Mouse (Mus musculus) 3134 (cell line): ENCODE results near the gene Hspb7.

Experiments used
- DNase-seq: peaks from one replicate; pipeline ENCODE4 v3.0.0-alpha.2; 2011; ENCODE audit warnings: low spot score; ENCODE audit not compliant: insufficient read length; ENCODE audit errors: extremely low read depth

The Hspb7 gene

DNA sequence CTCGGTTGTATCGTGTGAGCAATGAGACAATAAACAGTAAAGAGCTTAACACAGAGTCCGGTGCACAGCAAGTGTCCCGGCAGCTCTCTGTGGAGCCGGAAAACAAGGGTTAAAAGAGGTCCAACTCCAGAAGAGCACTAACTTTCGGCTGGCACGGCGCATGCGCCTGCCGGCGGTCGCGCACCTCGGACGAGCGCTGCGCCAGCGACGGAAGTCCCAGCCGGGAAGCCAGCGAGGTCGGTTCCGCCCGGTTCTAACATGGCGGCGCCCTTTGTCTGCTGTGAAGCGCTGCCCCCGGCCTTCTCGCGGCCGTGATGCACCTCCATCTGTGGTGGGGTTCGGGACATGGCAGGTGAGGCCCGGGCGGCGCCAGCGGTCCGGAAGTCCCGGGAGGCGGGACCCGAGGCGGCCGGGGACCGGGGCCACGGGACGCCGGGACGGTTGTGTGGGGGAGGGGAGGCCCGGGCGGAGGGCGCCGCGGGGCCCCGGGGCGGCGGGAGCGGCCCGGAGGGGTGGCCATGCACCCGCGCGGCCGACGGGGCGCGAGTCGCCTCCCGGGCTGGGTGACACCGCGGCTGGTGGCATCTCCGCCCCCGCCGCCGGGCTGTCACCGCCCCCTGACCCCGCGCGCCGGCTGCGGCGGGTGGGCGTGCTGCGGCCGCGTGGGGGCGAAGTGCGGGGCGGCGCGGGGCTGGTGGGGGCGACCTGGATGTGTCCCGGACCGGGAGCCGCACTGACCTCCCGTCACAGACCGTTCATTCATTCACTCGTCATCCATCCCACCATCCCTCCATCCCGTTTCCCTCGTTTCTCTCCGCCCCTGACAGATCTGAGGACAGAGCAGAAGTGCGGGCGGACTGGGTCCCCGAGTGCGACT lies 24.1 kb downstream of the Hspb7 start, which contains the start of gene Zbtb17:
Gene Zbtb17, plus strand, starts transcription at position 204 of the 877 bp plus-strand sequence.
- DNase-seq = peak; percentile 87

DNA sequence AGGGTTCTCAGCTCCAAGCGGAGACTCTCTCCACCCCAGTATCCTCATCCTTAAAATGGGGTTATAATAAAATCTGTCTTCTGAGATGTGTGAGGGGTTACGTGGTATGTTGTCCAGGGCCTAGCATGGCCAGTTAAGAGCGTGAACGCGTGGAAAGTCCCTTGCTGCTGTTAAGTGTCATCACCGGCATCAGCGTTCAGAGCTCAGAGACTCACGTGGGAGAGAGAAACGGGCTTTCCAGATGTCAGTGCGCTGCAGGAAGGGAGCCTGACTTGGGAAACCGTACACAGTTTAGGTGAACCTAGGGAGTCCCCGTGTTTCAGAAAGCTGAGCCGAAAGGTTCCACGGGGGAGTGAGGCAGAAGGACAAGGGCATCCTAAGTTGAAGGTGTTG lies 24.7 kb downstream of the Hspb7 start:
- DNase-seq = no peak

DNA sequence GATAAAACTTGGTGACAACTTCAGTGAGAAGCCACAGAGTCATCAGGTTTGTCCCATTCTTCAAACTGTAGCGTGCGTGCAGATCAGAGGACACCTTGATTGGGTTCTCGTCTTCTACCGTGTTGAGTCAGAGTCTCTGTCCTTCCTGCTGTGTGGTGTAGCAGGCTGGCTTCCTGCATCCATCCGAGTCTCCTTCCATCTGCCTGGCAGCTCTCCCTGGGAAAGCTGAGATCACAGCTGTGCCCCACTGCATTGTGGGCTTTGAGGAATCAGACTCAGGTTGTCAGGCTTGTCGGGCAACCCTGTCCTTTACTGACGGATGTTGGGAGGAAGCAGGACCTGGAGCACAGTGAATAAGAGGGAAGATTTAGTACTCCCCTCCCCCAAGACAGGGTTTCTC lies 25.6 kb downstream of the Hspb7 start:
- DNase-seq = no peak

DNA sequence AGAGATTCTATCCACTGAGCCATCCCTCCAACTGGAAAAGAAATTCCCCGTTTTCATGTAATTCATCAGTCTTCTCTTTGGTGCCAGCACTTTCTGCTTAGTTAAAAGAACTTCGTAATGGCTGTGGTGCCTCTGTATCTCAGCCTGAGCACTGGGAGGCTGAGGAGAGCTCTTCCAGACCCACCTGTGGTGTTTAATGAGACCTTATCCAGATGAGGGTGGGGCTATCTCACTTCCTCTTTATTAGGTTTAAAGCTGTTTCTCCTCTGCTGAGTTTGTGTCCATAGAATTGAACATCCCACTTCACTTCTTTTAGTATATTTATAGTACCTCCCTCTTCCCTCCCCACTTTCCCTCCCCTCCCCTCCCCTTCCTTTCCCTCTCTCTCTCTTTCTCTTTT lies 30.7 kb downstream of the Hspb7 start:
- no peak for DNase-seq

DNA sequence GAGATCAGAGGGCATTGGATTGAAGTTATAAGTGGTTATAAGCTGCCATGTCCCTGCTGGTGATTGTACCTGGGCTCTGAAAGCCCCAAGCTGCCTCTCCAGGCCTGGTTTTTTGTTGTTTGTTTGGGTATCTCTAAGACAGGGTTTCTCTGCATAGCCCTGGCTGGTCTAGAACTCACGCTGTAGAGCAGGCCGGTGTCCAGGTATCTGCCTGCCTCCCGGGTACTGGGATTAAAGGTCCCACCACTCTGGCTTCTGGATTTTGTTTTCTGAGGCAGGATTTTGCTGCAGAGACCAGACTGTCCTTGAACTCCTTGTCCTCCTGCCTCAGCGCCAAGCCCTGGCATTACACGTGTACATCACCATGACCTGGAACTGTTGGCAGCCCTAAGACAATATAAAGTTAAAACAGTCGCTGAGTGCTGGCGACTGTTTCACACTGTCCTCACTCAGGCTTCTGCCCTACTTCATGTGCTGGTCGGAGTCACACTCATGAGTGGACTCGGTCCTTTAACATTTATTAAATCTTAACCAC lies 31.4 kb downstream of the Hspb7 start:
- no peak for DNase-seq

DNA sequence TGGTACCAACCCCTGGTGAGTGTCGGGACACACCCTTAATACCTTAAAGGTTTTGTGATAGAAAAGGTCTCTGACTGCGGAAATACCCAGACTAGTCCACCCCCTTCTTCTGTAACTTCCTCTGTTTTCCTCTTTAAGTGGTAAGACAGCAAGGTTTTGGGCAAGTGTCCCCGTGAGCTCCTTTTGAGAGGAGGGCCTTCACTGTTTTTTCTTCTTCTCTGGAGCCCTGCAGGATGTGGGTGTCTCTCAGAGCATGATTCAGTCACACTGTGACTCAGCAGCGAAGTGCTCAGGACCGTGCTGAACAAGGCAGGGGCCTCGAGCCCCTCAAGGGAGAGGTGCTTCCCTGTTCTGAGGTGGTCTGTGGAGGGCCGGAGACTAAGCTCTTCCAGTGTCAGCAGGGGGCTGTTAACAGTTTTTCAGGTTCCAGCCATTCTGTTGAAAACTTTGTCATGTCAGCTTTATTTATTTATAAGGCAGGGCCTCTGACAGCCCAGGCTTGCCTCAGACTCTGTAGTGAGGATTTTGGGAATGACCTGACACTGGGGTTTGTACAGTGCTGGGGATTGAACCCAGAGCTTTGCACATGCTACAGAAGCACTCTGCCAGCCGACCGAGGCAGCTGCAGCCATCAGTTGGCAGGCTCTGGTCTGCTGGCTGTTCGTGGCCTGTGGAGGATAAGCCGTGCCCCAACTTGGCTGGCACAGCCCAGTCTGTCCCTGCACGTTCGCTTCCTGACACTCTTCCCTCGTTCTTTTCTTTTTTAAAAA lies 34.2 kb downstream of the Hspb7 start:
- peak; percentile 65 for DNase-seq

DNA sequence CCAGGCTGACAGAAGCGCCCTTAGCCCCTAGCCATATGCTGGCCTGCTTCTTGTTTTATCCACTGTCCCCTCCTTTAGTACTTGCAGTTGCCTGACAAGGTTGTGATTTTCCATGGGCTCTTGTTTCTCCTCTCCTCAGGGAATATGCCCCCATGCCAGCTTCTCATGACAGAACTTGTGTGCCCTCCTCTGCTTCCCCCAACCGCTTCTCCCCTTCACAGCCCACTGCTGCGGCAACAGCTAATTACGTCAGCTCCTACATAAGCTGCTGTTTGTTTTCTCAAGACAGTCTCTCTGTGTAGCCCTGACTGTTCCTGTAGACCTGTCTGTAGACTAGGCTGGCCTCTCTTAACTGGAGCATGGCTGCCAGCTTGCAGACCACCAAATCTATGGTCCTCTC lies 34.9 kb downstream of the Hspb7 start:
- DNase-seq = no peak

DNA sequence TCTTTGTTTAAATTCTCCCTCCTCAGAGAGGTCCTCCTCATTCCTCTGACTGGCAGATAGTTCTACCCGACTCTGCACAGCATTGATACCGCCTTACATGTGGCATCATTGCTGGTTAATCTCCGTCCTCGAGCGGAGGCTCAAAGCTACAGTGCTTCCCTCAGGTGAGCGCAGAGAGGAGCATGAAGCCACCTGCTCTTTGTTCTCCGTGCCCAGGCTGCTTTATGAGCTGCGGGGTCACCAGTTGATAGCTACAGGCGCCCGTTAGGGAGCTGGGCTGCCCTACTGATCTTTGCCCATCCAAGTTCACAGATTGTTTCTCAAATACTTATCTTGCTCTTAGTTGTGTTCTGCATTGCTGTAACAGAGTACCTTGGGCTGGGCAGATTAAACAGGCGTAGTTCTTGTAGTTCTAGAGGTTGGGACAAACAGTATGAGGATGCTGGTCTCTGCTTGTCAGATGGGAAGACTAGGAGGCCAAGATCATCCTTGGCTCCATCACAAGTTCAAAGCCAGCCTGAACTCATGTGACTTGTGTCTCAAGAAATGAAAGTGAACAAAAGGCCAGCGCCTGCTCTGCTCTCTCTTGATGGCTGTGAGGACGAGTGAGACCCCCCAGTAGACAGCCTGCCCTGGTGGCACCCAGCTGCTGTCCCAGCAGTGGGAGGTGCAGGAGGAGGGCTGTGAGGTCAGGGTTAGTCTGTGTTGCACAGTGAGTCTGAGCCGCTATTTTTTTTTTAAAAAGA lies 35.8 kb downstream of the Hspb7 start:
- no peak for DNase-seq

DNA sequence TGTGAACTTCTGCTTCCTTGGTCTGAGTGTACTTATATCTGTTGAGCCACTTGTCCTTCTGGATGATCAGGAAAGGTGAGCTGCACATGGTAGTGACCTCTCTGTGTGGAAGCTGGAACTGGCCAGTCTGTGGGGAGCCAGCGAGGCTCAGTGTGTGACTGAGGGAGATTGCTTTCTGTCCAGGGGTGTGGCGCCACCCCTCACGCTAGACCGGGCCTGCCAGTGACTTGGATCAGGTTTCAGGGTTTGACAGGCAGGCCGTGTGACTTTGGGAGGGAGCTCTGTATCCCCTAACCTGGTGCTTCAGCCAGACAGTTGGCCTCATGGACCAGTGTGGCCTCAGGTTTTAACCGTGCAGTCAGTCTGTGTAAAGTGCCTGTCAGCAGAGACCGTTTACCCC lies 37.7 kb downstream of the Hspb7 start:
- no peak for DNase-seq

DNA sequence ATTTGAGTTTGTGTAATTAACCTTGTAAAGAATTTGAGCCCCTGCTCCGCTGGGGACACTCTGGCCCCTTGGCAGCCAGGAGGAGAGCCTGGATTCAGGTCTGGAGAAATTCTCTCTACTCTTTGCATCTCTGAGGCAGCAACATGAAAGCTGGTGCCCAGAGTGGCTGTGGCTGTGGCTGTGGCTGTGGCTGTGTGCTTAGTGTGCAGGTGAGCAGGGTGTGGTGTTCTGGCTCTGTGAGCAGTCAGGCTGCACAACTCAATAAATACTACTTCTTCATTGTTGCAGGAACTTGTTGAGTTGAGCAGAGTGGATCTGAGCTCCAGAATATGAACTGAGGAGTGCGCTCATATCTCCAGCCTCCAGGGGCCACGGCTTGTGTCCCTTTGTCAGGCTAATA lies 38.3 kb downstream of the Hspb7 start:
- no peak for DNase-seq

DNA sequence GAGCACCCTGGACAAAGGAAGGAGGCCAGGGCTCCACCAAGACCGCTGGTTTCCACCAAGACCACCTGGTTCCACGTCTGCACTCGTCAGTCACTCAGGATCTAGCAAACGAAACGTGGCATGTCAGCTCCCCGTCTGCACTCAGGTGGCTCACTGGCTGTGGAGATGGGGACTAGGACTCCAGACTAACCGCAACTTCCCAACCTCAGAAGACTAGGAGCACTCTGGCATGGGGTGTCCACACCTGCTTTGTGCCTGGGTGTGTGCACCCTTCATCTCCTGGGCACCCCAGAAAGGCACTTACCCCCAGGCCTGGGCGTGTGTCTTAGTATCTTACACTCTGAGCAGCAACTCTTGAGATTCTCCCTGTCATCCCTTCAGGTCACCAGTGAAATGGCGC lies 39.2 kb downstream of the Hspb7 start:
- DNase-seq = no peak

DNA sequence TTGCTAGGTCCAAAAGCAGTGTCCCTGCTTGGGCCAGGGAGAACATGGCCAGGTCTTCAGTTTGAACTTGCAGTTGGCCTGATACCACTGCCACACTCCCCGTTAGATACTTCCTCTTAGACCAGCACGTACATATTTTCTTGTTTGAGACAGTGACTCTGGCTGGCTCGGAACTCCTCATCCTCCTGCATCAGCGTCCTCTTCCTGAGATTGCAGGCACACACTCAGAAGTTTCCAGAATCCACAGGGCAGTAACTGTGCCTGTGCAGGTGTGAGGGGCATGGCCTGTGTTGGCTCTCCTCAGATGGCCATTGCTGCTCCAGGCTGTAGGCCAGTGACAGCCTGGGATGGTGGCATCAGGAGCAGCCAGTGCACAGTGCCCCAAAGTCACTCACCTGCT lies 39.9 kb downstream of the Hspb7 start:
- no peak for DNase-seq

DNA sequence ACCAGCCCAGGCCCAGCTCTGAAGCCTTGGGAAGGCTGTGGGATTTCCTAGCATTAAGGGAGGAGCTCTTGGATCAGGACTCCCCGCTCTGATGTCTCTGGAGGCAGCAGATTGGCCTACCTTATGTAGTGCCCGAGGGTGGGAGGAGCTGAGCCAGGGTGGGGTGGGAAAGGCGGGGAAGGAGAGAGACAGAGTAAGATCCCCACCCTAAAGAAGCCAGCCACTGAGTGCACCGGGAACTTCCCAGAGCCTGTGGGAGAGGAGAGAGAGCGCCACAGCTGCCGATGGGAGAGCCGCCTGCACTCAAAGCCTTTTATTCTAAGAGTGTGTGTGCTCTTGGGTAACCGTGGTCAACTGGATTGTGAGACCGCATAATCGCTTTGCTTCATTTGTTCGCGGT lies 40.5 kb downstream of the Hspb7 start:
- DNase-seq = no peak

DNA sequence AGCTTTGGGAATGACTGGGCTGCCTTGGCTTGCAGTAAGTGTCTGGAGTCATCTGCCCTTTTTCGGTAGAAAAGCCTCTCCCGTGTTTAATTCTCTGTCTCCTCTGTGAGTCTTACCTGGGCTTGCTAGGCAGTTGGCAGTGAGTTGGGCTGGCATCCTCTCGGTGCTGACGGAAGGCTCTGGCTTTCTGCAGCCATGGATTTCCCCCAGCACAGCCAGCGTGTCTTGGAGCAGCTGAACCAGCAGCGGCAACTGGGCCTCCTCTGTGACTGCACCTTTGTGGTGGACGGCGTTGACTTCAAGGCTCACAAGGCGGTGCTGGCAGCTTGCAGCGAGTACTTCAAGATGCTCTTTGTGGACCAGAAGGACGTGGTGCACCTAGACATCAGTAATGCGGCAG lies 41.0 kb downstream of the Hspb7 start:
- no peak for DNase-seq

DNA sequence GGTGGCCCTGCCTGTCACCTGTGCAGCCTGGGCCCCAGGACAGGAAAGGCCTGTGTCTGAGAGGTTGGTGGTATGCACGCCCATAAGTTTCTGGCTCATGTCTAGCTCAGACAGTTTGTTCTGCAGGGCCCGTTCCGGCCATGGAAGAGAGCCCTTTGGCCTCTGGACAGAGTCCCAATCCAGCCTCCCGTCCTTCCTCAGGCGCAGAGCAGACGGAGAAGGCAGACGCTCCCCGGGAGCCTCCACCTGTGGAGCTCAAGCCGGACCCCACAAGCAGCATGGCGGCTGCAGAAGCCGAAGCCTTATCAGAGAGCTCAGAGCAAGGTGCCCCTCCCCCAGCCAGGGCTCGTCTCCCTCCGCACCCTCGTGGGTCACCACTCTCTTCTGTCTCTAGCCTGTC lies 42.9 kb downstream of the Hspb7 start:
- DNase-seq = no peak

DNA sequence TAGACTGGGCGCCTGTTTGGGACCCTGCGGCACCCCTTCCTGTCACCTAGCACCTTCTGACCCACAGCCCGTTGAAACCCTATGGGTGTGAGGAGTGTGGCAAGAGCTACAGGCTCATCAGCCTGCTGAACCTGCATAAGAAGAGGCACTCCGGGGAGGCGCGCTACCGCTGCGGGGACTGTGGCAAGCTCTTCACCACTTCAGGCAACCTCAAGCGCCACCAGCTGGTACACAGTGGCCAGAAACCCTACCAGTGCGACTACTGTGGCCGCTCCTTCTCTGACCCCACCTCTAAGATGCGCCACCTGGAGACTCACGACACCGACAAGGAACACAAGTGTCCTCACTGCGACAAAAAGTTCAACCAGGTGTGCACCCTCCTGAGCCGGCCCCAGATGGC lies 44.1 kb downstream of the Hspb7 start:
- DNase-seq = no peak

DNA sequence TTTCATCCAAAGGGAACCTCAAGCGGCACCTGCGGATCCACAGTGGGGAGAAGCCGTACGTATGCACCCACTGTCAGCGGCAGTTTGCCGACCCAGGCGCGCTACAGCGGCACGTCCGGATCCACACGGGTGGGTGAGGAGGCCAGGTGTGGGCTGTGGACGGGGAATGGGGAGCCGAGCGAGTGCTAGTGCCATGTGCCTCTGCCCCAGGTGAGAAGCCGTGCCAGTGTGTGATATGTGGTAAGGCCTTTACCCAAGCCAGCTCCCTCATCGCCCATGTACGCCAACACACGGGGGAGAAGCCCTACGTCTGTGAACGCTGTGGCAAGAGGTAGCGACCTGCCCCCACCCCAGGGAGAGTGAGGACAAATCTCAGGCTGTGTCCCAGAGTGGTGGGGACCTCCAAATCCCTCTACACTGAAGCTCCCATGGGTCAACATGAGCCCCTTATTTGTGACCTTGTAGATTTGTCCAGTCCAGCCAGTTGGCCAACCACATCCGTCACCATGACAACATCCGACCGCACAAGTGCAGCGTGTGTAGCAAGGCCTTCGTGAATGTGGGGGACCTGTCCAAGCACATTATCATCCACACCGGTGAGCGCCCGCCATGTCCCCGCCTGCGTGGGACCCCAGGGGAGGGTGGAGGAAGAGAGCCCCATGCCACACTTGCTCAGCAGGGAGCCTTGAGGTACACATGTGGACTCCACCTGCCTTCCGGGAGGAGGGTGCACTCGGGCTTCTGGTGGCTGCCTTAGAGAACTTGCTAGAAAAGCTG lies 45.1 kb downstream of the Hspb7 start:
- no peak for DNase-seq

DNA sequence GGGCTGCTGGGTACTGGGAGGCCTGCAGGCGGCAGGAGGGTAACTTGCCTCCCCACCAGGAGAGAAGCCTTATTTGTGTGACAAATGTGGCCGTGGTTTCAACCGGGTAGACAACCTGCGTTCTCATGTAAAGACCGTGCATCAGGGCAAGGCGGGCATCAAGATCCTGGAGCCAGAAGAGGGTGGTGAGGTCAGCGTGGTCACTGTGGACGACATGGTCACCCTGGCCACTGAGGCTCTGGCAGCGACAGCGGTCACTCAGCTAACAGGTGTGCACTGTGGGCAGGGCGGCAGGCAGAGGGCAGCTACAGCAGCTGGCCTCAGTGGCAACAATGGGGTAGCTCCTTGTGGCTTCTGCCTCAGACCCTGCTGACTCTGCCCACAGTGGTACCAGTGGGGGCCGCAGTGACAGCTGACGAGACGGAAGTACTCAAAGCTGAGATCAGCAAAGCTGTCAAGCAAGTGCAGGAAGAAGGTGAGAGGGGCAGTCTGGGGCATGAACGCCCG lies 45.8 kb downstream of the Hspb7 start:
- no peak for DNase-seq

DNA sequence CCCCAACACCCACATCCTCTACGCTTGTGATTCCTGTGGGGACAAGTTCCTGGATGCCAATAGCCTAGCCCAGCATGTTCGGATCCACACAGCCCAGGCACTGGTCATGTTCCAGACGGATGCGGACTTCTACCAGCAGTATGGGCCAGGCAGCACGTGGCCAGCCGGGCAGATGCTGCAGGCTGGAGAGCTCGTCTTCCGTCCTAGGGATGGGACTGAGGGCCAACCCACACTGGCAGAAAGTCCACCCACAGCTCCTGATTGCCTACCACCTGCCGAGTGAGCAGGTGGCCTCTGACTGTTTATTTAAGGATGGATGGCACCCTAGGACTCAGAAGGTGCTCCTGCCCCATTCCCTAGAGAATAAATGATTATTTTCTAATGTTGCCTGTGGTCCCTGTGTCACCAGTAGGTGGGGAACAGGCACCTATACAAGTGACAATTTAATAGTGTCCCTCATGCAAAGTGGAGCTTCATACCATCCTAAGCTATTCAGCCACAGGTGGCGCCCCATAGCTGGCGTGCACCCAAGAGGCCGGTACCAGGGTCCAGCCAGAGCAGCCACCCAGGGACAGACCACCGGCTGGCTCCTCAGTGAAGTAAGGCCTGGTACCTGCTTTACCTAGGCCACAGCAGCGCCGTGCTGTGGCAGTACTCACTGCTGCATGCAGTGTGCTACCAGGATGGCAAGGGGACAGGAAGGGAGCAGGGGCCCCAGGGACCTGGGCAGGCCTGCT lies 46.4 kb downstream of the Hspb7 start:
- DNase-seq = no peak

DNA sequence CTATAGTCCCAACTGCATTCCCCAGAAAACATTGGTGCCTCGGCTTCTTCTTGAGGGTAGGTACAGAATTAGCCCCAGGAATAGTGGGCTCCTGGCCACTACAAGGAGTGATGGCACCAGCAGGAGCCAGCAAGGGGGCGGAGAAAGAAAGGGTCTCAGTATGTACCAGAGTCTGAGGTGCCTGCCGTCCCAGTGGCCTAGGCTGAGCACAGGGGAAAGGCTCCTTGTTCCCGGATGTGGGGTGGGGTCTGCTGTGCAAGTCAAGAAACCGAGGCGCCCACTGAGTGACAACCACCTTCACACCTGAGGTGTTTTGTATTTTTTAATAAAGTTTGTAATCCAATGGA lies 47.0 kb downstream of the Hspb7 start:
- DNase-seq = no peak
